Mouse (Mus musculus) cerebellum, adult 2 months (tissue): ENCODE data around the gene Bad.

Experiments used
- CTCF ChIP-seq: fragments of 200-500 bp; IDR thresholded peaks from 2 replicates; pipeline ENCODE4 v1.5.1; 2011; ENCODE audit warnings: low read depth, mild to moderate bottlenecking, control low read depth, low read length, moderate library complexity, borderline replicate concordance; ENCODE audit not compliant: insufficient read depth
- POLR2A ChIP-seq: fragments of 200-500 bp; IDR thresholded peaks from 2 replicates; pipeline ENCODE4 v1.6.1; 2011; ENCODE audit warnings: low read length, control low read depth, borderline replicate concordance; ENCODE audit not compliant: insufficient read depth

DNA sequence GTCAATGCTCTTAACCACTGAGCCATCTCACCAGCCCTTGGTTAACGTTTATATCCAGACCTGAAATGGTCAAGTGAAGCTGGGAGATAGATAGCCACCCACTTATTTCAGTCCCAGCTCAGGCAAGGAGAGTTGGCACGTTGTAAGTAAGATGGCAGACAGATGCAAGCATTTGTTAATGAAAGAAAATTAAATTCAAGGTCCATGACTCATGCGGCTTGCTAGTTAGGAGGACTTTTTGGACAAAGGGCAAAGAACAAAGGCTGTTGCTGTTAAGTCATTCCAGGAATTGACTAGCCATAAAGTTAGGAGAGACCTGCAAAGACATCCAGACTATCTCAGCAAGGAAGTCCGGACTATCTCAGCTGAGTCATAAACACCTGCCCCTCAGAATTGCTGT lies 42.0 kb upstream of the Bad start:
- no peak for TF ChIP-seq CTCF
- TF ChIP-seq POLR2A, result no peak
